Mouse (Mus musculus): ENCODE measurements at regions not wholly inside any gene's neighbourhood (a gene's known extent, or its start where the extent isn't known, plus 50 kb on each side); places are given as distances from the start of the nearest gene placed in this dataset.

GRCm38 (mm10) chr3:80207022-80207421 is 322.7 kb downstream of the Fam198b start:
- H3K9me3 ChIP-seq (replicated peaks): no peaks in the 10 kb centered on the region
- H3K27me3 ChIP-seq (ENCODE audit: insufficient read depth, low read length): no peaks in the 10 kb centered on the region
- H3K4me1 ChIP-seq (ENCODE audit: insufficient read depth, low read depth, low read length): no peaks in the 10 kb centered on the region
- ATAC-seq (ENCODE audit: extremely low read depth, insufficient number of reproducible peaks, low FRiP score, poor library complexity, severe bottlenecking): no peak
- TF ChIP-seq GATA1 (IDR thresholded peaks at IDR 0.05; ENCODE audit: borderline replicate concordance, low read length) (no peak), TAL1 (conservative IDR thresholded peaks at IDR 0.05; ENCODE audit: low read depth, low read length) (no peak), GATA2 (IDR thresholded peaks at IDR 0.05; ENCODE audit: borderline replicate concordance, low read depth, low read length) (no peak), CTCF (IDR thresholded peaks at IDR 0.05; ENCODE audit: low read depth, low read length) (no peak), POLR2AphosphoS5 (IDR thresholded peaks at IDR 0.05; ENCODE audit: insufficient replicate concordance, low read depth, low read length) (no peak)
- no peak for DNase-seq (ENCODE audit: low spot score)
- H3K36me3 ChIP-seq (replicated peaks): no peaks in the 10 kb centered on the region
- no peak overlapping the region for H3K4me3 ChIP-seq (ENCODE audit: low read depth, low read length)

GRCm38 (mm10) chr3:80208028-80208427 is 323.7 kb downstream of the Fam198b start:
- TF ChIP-seq POLR2AphosphoS5 (IDR thresholded peaks at IDR 0.05; ENCODE audit: insufficient replicate concordance, low read depth, low read length) (no peak), GATA2 (IDR thresholded peaks at IDR 0.05; ENCODE audit: borderline replicate concordance, low read depth, low read length) (no peak), CTCF (IDR thresholded peaks at IDR 0.05; ENCODE audit: low read depth, low read length) (no peak), TAL1 (conservative IDR thresholded peaks at IDR 0.05; ENCODE audit: low read depth, low read length) (no peak), GATA1 (IDR thresholded peaks at IDR 0.05; ENCODE audit: borderline replicate concordance, low read length) (no peak)
- Histone ChIP-seq H3K4me1 (ENCODE audit: insufficient read depth, low read depth, low read length) (no peaks in the 10 kb centered on the region), H3K27me3 (ENCODE audit: insufficient read depth, low read length) (no peaks in the 10 kb centered on the region), H3K4me3 (ENCODE audit: low read depth, low read length) (no peak overlapping the region), H3K9me3 (replicated peaks) (no peaks in the 10 kb centered on the region), H3K36me3 (replicated peaks) (no peaks in the 10 kb centered on the region)
- DNase-seq (ENCODE audit: low spot score) (no peak), ATAC-seq (ENCODE audit: extremely low read depth, insufficient number of reproducible peaks, low FRiP score, poor library complexity, severe bottlenecking) (no peak)

GRCm38 (mm10) chr3:80209596-80209995 is 325.3 kb downstream of the Fam198b start:
- no peaks in the 10 kb centered on the region for H3K9me3 ChIP-seq (replicated peaks)
- DNase-seq (ENCODE audit: low spot score) (no peak), ATAC-seq (ENCODE audit: extremely low read depth, insufficient number of reproducible peaks, low FRiP score, poor library complexity, severe bottlenecking) (no peak)
- H3K36me3 ChIP-seq (replicated peaks): no peaks in the 10 kb centered on the region
- TF ChIP-seq GATA2 (IDR thresholded peaks at IDR 0.05; ENCODE audit: borderline replicate concordance, low read depth, low read length): no peak
- TF ChIP-seq CTCF (IDR thresholded peaks at IDR 0.05; ENCODE audit: low read depth, low read length): no peak
- H3K27me3 ChIP-seq (ENCODE audit: insufficient read depth, low read length): no peaks in the 10 kb centered on the region
- H3K4me1 ChIP-seq (ENCODE audit: insufficient read depth, low read depth, low read length): no peaks in the 10 kb centered on the region
- no peak overlapping the region for H3K4me3 ChIP-seq (ENCODE audit: low read depth, low read length)

GRCm38 (mm10) chr3:80211323-80212109 is 327.2 kb downstream of the Fam198b start:
- Histone ChIP-seq H3K4me1 (ENCODE audit: insufficient read depth, low read depth, low read length) (no peaks in the 10 kb centered on the region), H3K9me3 (replicated peaks) (no peaks in the 10 kb centered on the region), H3K36me3 (replicated peaks) (no peaks in the 10 kb centered on the region), H3K4me3 (ENCODE audit: low read depth, low read length) (no peak overlapping the region), H3K27me3 (ENCODE audit: insufficient read depth, low read length) (no peaks in the 10 kb centered on the region)
- TF ChIP-seq POLR2AphosphoS5 (IDR thresholded peaks at IDR 0.05; ENCODE audit: insufficient replicate concordance, low read depth, low read length) (no peak), GATA1 (IDR thresholded peaks at IDR 0.05; ENCODE audit: borderline replicate concordance, low read length) (no peak), GATA2 (IDR thresholded peaks at IDR 0.05; ENCODE audit: borderline replicate concordance, low read depth, low read length) (no peak), CTCF (IDR thresholded peaks at IDR 0.05; ENCODE audit: low read depth, low read length) (no peak), TAL1 (conservative IDR thresholded peaks at IDR 0.05; ENCODE audit: low read depth, low read length) (no peak)
- DNase-seq (ENCODE audit: low spot score) (no peak), ATAC-seq (ENCODE audit: extremely low read depth, insufficient number of reproducible peaks, low FRiP score, poor library complexity, severe bottlenecking) (no peak)

GRCm38 (mm10) chr3:80248611-80249010 is 364.3 kb downstream of the Fam198b start:
- Histone ChIP-seq H3K9me3 (replicated peaks) (no peaks in the 10 kb centered on the region), H3K36me3 (replicated peaks) (no peaks in the 10 kb centered on the region), H3K4me1 (ENCODE audit: insufficient read depth, low read depth, low read length) (no peaks in the 10 kb centered on the region), H3K4me3 (ENCODE audit: low read depth, low read length) (no peak overlapping the region), H3K27me3 (ENCODE audit: insufficient read depth, low read length) (no peaks in the 10 kb centered on the region)
- ATAC-seq (ENCODE audit: extremely low read depth, insufficient number of reproducible peaks, low FRiP score, poor library complexity, severe bottlenecking) (no peak), DNase-seq (ENCODE audit: low spot score) (no peak)
- TF ChIP-seq GATA1 (IDR thresholded peaks at IDR 0.05; ENCODE audit: borderline replicate concordance, low read length): no peak
- no peak for TF ChIP-seq POLR2AphosphoS5 (IDR thresholded peaks at IDR 0.05; ENCODE audit: insufficient replicate concordance, low read depth, low read length)
- no peak for TF ChIP-seq TAL1 (conservative IDR thresholded peaks at IDR 0.05; ENCODE audit: low read depth, low read length)
- TF ChIP-seq CTCF (IDR thresholded peaks at IDR 0.05; ENCODE audit: low read depth, low read length): no peak
- TF ChIP-seq GATA2 (IDR thresholded peaks at IDR 0.05; ENCODE audit: borderline replicate concordance, low read depth, low read length): no peak

- Histone ChIP-seq H3K9me3 (replicated peaks) (no peaks in the 10 kb centered on the region), H3K4me3 (ENCODE audit: low read depth, low read length) (no peak overlapping the region), H3K4me1 (ENCODE audit: insufficient read depth, low read depth, low read length) (no peaks in the 10 kb centered on the region), H3K36me3 (replicated peaks) (no peaks in the 10 kb centered on the region), H3K27me3 (ENCODE audit: insufficient read depth, low read length) (no peaks in the 10 kb centered on the region)
- TF ChIP-seq GATA2 (IDR thresholded peaks at IDR 0.05; ENCODE audit: borderline replicate concordance, low read depth, low read length): no peak
- TF ChIP-seq CTCF (IDR thresholded peaks at IDR 0.05; ENCODE audit: low read depth, low read length): no peak
- no peak for TF ChIP-seq GATA1 (IDR thresholded peaks at IDR 0.05; ENCODE audit: borderline replicate concordance, low read length)
- TF ChIP-seq POLR2AphosphoS5 (IDR thresholded peaks at IDR 0.05; ENCODE audit: insufficient replicate concordance, low read depth, low read length): no peak
- TF ChIP-seq TAL1 (conservative IDR thresholded peaks at IDR 0.05; ENCODE audit: low read depth, low read length): no peak
- ATAC-seq (ENCODE audit: extremely low read depth, insufficient number of reproducible peaks, low FRiP score, poor library complexity, severe bottlenecking) (no peak), DNase-seq (ENCODE audit: low spot score) (no peak)
Measured at GRCm38 (mm10) chr3:80249974-80250373, 365.6 kb downstream of the Fam198b start.

Measured in G1E (cell line).